Mouse (Mus musculus) urinary bladder, postnatal 14 days (tissue): Measurements from ENCODE around the gene Trim80.
"Not testable (repeated sequence)": the region's sequence is repeated elsewhere in the genome, so short reads cannot be mapped to it uniquely, and the experiment has no call there.

ENCODE experiments used
- DNase-seq: peaks from one replicate; pipeline ENCODE4 v3.0.0; 2021; ENCODE audit warnings: low spot score

Trim80 gene

DNA sequence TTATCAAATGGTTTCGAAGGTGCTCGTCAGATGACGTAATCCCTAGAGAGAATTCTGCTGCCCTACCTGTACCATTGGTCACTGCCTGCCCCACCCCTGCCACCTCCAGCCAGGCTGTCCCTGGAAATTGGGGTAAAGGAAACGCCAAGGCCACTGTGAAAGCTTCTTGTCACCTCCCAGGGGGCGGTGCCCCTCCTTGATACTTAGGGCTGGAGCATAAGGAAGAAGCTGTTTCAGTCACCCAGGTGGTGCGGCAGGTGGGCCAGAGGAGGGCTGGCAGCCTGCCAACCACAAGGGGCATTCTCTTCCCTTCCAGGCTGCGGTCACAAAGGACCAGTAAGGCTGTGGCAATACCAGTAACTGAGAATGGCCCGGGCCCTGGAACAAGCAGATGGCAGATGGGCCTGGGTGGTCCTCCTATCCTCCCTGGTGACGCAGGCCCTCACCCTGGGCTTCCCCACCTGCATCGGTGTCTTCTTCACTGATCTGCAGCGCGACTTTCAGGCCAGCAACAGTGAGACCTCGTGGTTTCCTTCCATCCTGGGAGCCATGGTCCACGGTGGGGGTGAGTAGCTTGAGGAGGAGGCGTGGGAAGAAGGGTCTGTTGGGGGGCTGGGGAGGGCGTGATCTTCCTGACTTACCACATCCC is 22.0 kb downstream of the Trim80 start, which contains the start of gene Slc16a5:
Gene Slc16a5, plus strand, starts transcription at position 232 of the 649 bp plus-strand sequence.
- no peak for DNase-seq

DNA sequence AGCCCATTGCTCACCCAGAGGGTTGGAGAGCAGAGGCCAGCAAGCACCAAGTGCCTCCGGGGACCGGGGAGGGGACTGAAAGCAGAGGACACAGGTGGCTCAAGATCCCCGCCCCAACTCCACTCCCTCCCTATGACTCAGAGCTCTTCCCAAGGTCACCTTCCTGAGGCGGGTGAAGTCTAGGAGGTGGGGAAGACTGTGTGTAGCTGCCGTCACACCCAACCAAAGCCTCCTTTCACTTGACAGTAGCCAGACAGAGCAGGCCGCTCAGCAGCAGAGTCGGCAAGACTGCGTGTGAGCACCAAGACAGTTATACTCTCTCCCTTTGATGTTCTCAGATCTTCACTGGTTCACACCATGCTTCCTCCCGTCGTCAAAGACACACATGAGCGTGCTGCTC is 23.1 kb downstream of the Trim80 start:
- DNase-seq = no peak

DNA sequence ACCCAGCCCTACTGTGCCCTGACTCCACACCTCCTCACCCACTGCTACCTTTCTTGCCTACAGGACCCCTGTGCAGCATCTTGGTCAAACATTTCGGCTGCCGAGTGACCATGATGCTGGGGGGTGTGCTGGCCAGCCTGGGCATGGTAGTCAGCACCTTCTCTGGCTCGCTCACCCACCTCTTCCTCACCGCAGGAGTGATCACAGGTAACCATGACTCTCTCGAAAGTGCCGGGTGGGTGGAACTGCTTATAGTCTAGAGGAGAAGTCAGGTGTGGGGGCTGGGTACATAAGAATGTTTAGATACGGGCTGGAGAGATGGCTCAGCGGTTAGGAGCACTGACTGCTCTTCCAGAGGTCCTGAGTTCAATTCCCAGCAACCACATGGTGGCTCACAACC is 24.5 kb downstream of the Trim80 start:
- no peak for DNase-seq

DNA sequence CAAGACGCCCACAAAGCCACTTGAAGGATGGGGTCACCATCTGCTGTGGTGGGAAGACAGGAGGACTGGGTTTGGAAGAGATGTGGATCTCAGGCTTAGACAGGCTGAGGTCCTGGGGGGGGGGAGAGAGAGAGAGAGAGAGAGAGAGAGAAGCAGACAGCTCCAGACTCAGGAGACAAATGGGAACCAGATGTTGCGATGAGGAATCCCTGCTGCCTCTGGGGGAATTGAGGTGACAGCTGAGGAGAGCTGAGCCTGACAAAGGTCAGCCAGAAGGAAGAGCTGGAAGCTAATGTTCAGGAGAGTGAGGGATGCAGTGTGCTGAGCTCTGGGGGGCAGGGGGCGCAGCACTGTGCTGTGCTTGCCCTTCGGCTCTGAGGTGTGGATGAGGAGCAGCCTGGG is 26.9 kb downstream of the Trim80 start:
- DNase-seq = no peak

DNA sequence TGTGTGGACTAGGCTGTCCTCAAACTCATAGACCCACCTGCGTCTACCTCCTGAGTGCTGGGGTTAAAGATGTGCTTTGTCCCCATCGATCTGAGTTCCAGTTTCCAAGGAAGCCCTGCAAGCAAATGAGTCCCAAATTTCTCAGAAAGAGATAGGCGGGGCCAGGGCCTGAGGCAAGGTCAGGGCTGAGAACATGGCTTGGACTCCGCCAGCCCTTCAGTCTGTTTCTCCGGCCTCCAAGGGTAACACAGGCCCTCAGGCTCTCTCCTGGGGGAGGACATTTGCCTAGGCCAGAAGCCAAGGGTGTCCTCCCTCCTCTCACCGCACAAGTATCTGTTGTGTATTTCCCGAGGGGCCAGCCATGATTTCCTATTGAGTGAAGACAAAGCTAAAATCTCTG is 31.8 kb downstream of the Trim80 start:
- DNase-seq = no peak

DNA sequence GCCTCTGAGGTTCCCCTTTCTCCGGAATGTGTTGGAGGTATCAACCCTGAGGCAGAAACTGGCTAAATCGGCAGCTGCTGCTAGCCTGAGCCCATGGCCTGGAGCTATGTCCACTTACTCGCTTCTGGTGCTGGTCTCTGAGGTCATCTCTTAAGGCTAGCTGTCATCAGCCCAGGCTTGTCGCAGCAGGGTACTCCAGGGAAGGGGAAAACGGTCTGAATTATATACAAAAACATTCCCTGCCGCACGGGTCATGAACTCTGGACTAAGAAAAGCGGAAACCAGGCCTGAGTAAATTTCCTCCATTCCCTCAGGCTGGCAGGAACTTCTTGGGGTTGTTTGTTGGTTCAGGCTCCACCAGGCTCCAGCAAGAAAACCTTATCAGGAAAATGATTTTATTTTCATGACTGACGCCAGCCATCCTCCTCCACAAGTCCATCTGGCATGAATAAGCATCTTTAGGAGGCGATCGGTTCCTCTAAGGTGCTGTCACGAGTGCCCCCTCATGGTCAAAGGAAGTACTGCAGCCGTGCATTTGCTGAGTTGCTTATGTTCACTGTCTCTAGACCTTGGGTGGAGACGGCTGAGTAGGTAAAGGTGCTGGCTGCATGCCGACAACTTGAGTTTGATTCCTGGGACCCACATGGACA is 33.4 kb downstream of the Trim80 start:
- peak; percentile 94 for DNase-seq

DNA sequence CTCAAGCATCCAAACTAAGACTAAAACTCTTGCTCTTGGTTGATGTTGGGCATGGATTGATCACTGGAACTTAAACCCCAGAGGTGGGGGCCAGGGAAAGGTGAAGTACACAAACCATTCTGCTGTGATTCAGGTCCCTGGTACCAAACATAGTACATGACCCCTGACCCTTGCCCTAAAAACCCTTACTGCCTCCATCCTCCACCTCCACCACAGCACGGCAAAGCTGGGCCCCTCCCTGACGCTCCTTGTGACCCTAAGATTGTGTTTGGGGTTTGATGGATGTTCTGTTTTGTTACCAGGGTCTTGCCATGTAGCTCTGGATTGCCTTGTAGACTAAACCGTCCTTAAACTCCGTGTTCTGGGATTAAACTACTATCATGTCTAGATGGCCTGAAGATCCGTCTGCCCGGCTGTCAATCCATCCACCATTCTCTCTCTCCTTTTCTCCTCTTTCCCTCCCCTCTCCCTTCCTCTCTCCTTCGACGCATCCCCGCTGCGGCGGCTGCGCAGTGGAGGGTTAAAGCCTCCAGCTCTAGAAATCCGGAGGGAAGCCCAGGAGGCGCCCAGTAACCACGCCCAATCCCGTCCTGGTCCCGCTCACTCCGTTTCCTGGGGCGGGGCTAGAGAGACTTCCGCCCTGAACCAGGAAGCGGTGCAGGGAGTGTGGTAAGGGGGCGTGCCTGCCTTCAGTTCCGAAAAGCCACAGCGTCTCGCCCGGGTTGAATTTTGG is 34.8 kb downstream of the Trim80 start, which contains the start of gene Armc7:
Gene Armc7, plus strand, starts transcription at position 643 of the 733 bp plus-strand sequence.
- DNase-seq = peak; percentile 96

DNA sequence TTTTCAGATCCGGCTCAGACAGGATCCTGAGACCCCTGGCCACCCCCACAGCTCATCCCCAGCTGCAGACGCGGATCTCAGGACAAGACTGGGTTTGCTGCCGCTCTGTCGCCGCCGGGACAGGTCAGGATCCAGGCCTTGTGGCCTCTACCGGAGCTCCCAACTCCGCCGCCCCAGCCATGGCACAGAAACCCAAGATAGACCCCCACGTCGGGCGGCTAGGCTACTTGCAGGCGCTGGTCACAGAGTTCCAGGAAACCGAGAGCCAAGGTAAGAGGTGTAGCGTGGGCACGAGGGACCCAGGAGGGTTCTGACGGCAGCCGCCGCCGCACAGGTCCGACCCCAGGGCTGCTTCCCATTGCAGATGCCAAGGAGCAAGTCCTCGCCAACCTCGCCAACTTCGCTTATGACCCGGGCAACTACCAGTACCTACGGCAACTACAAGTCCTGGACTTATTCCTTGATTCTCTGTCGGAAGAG is 35.5 kb downstream of the Trim80 start:
- DNase-seq = no peak

DNA sequence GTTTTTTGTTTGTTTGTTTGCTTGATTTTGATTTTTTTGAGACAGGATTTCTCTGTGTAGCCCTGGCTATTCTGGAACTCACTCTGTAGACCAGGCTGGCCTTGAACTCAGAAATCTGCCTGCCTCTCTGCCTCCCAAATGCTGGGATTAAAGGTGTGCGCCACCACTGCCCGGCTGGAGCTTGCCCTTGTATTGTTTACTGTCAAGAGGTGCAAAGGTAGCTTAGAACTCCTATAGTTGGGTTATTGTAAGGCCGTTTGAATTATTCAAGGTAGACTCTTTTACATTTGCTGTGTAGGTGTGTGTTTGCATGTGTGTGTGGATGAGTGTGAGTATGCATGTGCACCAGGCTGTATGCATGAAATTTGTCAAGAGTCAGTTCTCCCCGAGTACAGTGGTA is 36.3 kb downstream of the Trim80 start:
- DNase-seq = not testable (repeated sequence)

DNA sequence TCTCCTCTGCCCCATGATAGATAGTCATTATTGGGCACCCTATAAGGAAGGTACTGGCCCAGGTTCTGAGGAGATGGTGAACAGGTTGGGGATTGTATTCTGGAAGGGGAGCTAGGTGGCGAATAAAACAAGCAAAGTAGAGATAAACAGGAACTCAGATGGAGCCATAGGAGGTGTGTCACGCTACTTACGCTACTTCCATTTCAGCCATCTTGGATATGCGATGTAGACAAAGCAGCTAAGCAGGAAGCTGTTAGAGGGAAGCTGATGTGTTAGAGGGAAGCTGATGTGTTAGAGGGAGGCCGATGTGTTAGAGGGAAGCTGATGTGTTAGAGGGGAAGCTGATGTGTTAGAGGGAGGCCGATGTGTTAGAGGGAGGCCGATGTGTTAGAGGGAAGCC is 37.0 kb downstream of the Trim80 start:
- not testable (repeated sequence) for DNase-seq

DNA sequence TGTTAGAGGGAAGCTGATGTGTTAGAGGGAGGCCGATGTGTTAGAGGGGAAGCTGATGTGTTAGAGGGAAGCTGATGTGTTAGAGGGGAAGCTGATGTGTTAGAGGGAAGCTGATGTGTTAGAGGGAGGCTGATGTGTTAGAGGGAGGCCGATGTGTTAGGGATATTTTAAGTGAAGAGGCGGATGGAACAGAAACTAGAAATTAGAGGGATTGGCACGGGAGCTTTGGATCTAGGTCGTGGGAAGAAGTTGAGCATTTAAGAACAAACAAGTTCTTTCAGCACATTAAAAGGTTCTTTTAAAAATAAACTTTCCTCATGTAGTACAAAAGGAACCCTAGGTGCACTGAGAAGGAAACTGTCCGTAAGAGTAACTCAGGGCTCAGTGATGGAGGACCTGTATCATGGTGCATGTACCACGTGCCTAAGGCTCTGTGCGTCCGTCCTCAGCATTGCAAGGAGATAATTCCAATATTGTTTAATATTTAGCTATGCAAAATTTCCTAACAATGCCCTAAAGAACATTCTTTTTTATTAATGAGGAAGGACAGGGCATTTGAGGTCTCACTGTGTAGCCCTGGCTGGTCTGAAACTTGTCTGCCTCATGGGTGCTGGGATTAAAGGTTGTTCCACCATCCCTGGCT is 38.1 kb downstream of the Trim80 start:
- no peak for DNase-seq

DNA sequence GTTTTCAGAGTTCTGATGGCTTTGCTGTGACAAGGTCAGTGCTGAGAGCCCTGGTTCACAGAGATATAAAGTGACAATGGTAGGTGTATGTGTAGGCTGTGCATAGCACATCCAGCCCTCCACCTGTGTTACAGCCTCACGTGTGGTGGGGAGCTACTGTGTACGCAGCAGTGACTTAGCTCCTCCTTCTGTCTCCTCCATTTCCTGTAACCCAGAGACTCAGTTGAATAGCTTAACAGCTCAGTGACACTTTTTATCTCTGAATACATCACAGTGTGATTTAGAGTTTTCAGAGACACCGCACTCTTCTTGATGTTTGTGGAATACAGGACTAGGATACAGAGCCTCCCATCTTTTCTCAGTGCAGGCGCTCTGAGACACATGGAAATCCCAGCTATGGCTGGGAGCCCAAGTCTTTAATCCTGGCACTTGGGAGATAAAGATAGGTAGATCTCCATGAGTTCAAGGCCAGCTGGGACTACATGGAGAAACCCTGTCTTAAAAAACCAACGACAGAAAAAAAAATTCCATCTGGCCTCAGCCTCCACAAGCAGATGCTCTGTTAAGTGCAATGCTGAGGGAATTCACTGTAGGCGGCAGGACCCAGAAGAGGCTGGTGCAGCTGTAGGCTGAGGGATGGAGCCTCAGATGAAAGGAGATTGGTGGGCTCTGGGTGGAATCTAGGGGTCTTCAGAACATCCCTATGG is 41.4 kb downstream of the Trim80 start:
- DNase-seq = no peak

DNA sequence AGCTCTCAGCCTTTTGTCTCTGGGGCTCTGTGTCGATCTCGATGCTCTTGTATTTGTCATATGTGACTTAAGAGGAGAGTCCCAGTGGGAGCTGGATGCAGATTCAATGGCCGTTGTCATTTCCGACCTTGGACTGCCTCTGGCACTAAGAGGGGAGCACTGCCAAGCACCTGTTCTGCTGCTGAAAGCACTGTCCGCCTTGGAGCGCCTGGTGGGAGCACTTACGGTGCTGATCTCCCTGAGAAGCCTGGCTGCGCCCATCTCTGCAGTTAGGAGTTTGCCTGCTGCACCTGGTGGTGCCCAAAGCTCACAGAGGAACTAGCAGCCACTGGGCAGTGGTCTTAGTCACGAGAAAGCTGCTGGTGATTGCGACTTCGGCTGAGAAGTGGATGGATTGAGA is 42.9 kb downstream of the Trim80 start:
- DNase-seq = no peak

DNA sequence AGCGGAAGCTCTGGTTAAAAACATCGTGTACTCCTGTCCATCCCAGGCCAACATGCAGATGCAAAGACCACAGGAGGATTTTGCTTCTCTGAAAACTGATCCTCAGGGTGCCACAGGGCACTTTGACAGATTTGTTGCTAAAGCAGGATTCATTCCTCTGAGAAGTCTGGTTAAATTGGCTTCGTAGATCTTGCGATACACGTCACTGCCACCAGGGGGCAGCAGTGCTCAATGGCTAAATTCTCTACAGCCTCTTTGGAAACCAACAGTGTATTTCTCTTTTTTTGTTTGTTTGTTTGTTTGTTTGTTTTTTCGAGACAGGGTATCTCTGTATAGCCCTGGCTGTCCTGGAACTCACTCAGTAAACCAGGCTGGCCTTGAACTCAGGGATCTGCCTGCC is 43.4 kb downstream of the Trim80 start:
- peak; percentile 69 for DNase-seq

DNA sequence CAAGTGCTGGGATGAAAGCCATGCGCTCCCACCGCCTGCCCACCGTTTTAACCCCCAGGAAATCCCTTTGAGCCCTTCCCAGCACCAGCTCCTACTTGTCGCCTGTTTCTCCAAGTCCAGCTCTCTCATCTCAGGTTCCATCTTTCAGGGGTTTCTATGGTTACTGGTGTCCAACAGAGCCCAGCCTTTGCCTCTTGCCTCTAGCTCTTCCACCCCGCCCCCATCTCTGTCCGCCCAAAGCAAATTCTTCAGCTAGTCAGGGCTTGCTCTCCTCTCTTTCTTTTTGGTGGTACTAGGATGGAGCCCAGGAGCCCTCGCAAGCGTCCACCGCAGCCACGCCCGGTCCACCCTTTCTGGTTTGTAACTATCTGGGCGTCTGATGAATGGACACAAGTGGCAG is 44.8 kb downstream of the Trim80 start:
- DNase-seq = peak; percentile 31

DNA sequence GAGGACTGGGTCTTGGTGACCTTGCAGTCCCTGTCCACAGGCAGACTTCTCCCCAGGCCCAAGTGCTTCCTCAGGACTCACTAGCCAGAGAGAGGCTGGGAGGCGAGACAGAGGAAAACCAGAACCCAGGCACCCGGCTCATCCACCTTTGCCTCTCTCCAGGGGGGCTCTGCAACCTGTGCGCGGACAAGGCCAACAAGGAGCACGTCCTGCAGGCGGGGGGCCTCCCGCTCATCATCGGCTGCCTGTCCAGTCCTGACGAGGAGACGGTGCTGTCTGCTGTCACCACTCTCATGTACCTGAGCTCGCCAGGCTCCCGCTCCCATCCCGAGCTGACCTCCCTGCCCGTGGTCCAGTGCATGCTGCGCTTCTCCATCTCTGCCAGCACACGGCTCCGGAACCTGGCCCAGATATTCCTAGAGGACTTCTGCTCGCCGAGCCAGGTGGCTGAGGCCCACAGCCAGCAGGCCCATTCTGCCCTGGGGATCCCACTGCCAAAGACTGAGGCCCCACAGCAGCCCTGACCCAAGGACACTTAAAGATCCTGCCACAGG is 48.3 kb downstream of the Trim80 start:
- no peak for DNase-seq

DNA sequence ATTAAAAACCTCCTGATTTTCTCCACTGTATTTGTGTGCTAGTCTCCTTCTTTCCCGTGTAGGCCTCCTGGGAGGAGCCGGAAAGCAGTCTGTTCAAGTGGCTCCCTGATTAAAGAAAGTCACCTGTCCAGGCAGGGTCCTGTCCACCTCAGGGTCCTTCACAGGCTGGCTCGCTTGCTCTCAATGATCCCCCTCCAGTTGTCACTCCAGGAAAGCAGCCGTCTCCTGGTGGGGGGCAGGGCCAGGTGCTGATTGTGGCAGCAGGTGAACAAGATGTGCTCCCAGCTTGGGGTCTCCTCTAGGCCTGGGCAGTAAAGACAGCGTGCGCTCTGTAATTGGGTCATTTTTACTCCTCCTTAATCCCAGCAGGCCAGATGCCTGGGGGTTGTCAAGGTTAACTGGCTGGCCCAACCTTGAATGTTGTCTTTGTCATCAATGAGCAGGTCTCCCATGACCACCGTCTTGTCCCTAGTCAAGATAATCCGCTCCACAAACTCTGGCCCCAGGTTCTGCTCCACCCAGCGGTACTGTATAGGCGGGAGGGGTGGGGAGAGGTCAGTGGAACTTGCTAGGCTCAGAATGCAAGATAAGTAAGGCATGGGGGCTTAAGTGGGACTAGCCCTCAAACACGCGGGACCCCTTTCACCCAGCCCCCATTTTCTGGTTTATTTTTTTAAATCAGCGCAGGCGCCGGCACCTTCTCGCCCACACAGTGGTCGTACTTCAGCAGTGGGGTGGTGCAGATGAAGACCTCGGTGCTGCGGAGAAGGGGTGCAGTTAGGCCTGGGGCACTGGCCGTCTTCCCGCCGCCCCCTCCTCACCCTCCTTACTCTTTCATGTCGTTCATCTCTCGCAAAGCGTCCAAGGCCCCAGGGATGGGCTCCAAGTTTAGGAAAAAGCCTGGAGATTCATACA is 50.4 kb downstream of the Trim80 start:
- no peak for DNase-seq

DNA sequence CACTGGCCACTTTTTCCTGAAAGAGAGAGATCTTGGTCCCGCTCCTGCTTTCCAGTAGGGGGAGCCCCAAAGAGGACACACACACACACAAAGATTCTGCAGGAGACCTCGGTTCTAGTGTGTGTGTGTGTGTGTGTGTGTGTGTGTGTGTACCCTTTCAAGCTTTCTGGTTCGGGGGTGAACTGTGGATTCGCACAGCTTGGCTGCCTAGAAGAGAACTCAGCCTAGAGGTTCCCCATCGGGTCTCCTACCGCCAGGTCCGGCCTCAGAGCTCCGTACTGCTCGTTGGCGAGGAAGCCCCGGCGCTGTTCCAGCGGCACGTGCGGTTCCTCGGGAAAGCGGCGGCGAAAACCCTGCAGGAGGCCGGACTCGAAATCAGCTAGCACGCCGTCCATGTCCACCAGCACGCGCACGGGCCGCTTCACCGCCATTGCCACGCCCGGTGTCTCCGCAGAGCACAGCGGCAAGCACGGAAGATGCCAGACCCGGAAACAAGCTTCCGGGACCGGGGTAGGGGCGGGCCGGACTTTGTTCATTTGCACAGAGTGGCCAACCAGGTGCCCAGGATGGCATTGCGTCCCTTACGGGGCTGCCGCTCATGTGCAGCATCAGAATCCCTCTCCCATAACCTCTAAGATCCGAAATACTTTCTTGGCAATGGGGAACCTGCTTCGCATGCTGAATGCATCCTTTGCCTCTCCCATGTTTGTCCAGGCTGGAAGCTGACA is 51.2 kb downstream of the Trim80 start, which contains the start of gene Nt5c:
Gene Nt5c, minus strand, starts transcription at position 507 of the 728 bp plus-strand sequence.
- DNase-seq = peak; percentile 85

DNA sequence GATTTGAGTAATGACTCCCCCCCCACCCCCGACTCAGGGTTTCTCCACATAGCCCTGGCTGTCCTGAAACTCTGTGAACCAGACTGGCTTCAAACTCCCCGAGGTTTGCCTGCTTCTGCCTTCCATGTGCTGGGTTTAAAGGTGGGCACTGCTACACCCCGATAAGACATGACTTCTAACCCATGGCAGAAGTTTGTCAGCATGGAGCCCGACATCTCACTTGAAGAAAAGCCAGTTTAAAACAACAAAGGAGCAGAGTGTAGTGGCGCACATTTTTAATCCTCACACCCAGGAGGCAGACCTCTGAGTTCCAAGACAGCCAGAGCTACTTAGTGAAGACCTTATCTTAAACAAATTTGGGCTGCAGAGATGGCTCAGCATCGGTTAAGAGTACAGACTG is 52.0 kb downstream of the Trim80 start:
- DNase-seq = no peak

DNA sequence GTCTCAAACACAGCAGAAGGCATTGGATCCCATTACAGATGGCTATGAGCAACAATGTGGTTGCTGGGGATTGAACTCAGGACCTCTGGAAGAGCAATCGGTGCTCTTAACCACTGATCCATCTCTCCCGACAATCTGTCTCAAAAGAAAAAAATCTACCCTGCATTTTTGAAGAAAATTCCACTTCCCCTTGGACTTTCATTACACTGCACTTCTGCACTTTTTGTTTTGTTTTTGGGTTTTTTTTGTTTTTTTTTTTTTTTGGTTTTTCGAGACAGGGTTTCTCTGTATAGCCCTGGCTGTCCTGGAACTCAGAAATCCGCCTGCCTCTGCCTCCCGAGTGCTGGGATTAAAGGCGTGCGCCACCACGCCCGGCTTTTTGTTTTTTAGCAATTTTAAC is 56.2 kb downstream of the Trim80 start:
- DNase-seq = not testable (repeated sequence)
